Mouse (Mus musculus): ENCODE measurements around the gene Arid2. TPM values are rescaled to one million over a fixed set of nuclear protein-coding genes. Genes with fewer than 3 reads are reported as not detected.

The Arid2 gene
- polyA plus RNA-seq, 1 experiment = 35.6 TPM

DNA sequence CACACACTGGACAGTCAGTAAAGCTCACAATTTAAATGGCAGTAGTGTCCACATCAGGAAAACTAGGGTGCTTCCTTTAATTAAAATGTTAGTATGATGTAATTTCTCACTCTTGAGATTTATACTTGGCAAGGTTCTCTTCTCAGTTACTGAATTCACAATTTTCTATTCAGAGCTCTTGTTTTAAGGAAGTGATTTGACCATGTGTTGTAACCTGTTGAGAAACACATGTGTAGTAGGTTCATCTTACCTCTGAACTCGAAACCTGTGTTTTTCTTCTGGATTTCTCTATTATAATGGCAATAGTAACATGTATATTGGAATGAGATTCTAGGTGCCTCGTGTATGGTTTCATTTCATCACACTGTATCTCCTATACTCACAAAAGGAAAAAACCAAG, 88.9 kb downstream of the Arid2 start:
- no peak overlapping the region for H3K27ac ChIP-seq (ENCODE audit: insufficient read depth, low read depth, low read length)
- WGBS = 94% methylated on average over 2 of the region's 2 CpGs
- peaks cover 3% of the 10 kb centered on the region; the same call in 1 of the 2 replicates for H3K4me1 ChIP-seq (ENCODE audit: control insufficient read depth, insufficient read depth, low read length)
- H3K4me3 ChIP-seq (ENCODE audit: insufficient read depth, low read depth, low read length) = no peak overlapping the region
- TF ChIP-seq CTCF (IDR thresholded peaks at IDR 0.05; ENCODE audit: insufficient read depth, low read depth, low read length) (no peak), POLR2A (IDR thresholded peaks at IDR 0.05; ENCODE audit: insufficient read depth, low read depth, low read length) (no peak)

DNA sequence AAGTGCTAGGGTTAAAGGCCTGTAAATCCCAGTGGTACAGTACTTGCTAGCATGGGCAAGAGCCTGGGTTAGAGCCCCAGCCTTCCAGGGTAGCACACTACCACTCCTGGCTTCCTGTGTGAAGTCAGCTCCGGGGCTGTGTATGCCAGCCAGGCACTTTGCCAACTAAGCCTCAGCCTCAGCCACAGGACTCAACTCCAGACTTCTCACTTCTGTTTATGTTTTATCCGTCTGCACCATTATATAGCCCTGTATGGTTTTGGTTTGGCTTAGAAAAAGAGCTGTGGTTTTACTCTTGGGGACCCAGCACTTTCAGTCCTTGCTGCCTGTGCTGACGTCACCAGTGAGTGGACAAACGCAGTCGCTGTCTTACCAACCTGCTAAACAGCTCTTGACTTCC, 89.9 kb downstream of the Arid2 start:
- TF ChIP-seq CTCF (IDR thresholded peaks at IDR 0.05; ENCODE audit: insufficient read depth, low read depth, low read length) (no peak), POLR2A (IDR thresholded peaks at IDR 0.05; ENCODE audit: insufficient read depth, low read depth, low read length) (no peak)
- Histone ChIP-seq H3K4me1 (ENCODE audit: control insufficient read depth, insufficient read depth, low read length) (peaks cover 3% of the 10 kb centered on the region; the same call in 1 of the 2 replicates), H3K4me3 (ENCODE audit: insufficient read depth, low read depth, low read length) (no peak overlapping the region), H3K27ac (ENCODE audit: insufficient read depth, low read depth, low read length) (no peak overlapping the region)
- 65% methylated on average over 5 of the region's 5 CpGs for WGBS

DNA sequence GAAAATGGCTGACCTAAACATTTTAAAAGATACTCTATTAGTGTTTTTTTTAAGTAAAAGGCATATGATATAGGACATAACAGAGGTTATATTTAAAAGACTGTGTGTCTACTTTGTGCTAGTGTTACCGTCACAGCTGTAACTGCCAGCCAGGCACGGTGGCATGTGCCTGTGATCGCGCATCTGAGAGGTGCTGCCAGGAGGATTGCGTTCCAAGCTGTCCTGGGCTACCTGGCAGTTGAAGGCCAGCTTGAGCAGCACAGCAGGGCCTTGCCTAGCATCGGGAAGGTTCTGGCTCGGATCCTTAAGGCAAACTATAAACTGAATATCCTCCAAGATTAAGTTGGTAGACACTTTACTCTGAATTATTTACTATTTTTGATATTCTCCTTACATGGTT, 90.4 kb downstream of the Arid2 start:
- WGBS = 70% methylated on average over 7 of the region's 7 CpGs
- TF ChIP-seq POLR2A (IDR thresholded peaks at IDR 0.05; ENCODE audit: insufficient read depth, low read depth, low read length) (no peak), CTCF (IDR thresholded peaks at IDR 0.05; ENCODE audit: insufficient read depth, low read depth, low read length) (no peak)
- Histone ChIP-seq H3K4me1 (ENCODE audit: control insufficient read depth, insufficient read depth, low read length) (peaks cover 3% of the 10 kb centered on the region; the same call in 1 of the 2 replicates), H3K4me3 (ENCODE audit: insufficient read depth, low read depth, low read length) (no peak overlapping the region), H3K27ac (ENCODE audit: insufficient read depth, low read depth, low read length) (no peak overlapping the region)

DNA sequence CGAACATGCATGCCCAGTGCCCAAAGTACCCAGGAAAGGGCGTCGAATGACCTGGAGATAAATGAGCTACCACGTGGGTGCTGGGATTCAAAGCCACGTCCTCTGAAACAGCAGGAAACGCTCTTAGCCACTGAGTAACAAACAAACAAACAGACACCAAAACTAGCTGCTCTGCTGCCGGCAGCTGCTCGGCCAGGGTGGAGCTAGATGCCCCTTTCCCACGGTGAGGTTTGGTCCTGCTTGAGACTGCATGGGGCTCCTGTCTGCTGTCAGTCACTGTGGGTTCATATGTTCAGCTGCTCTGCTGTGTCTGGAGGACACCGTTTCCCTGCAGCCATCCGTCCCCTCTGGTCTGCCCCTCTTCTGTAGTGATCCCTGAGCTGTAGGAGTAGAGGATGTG, 94.9 kb downstream of the Arid2 start:
- Histone ChIP-seq H3K4me1 (ENCODE audit: control insufficient read depth, insufficient read depth, low read length) (peaks cover 5% of the 10 kb centered on the region), H3K27ac (ENCODE audit: insufficient read depth, low read depth, low read length) (no peak overlapping the region), H3K4me3 (ENCODE audit: insufficient read depth, low read depth, low read length) (no peak overlapping the region)
- WGBS = 90% methylated on average over 11 of the region's 11 CpGs
- TF ChIP-seq POLR2A (IDR thresholded peaks at IDR 0.05; ENCODE audit: insufficient read depth, low read depth, low read length) (no peak), CTCF (IDR thresholded peaks at IDR 0.05; ENCODE audit: insufficient read depth, low read depth, low read length) (no peak)

DNA sequence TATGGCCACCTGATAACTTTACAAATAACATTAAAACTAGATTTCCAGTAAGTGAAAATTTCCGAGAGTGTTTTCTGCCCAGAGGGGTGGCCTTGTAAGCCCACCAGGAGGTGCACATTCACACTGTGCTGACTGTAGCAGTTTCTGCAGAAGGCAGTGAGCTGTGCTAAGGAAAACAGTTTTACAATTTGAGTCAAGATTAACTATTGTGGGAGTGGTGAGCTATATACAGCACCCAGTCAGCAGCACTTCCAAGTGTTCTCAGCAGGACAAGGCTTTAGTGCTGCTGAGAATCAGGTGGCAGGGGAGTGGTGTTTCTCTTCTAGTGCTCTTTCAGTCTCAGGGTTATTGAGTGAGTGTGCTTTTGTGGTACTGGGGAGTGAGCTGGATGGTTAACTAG, 101.2 kb downstream of the Arid2 start:
- peaks cover 10% of the 10 kb centered on the region for H3K4me1 ChIP-seq (ENCODE audit: control insufficient read depth, insufficient read depth, low read length)
- H3K27ac ChIP-seq (ENCODE audit: insufficient read depth, low read depth, low read length) = no peak overlapping the region
- TF ChIP-seq POLR2A (IDR thresholded peaks at IDR 0.05; ENCODE audit: insufficient read depth, low read depth, low read length) (no peak), CTCF (IDR thresholded peaks at IDR 0.05; ENCODE audit: insufficient read depth, low read depth, low read length) (no peak)
- 38% methylated on average over 1 of the region's 1 CpGs for WGBS
- H3K4me3 ChIP-seq (ENCODE audit: insufficient read depth, low read depth, low read length) = no peak overlapping the region

DNA sequence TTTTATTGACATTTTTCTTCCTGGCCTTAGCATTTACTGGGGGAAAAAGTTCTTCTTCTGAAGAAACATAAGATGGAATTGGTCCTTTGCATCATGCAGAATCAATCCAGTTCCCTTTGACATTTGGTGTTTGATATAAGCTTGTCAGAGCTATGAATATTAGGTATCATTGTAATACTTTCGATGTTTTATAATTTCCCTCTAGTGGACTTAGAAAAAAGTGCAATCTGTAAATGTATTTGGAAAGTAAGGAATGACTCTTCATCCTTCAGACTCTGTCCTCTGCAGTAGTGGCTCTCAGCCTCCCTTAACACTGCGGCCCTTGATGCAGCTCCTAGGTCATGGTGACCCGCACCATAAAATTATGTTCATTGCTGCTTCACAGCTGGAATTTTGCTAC, 105.6 kb downstream of the Arid2 start:
- H3K4me1 ChIP-seq (ENCODE audit: control insufficient read depth, insufficient read depth, low read length) = peaks cover 7% of the 10 kb centered on the region
- no peak overlapping the region for H3K4me3 ChIP-seq (ENCODE audit: insufficient read depth, low read depth, low read length)
- 94% methylated on average over 3 of the region's 3 CpGs for WGBS
- no peak for TF ChIP-seq CTCF (IDR thresholded peaks at IDR 0.05; ENCODE audit: insufficient read depth, low read depth, low read length)
- no peak for TF ChIP-seq POLR2A (IDR thresholded peaks at IDR 0.05; ENCODE audit: insufficient read depth, low read depth, low read length)
- H3K27ac ChIP-seq (ENCODE audit: insufficient read depth, low read depth, low read length) = no peak overlapping the region

DNA sequence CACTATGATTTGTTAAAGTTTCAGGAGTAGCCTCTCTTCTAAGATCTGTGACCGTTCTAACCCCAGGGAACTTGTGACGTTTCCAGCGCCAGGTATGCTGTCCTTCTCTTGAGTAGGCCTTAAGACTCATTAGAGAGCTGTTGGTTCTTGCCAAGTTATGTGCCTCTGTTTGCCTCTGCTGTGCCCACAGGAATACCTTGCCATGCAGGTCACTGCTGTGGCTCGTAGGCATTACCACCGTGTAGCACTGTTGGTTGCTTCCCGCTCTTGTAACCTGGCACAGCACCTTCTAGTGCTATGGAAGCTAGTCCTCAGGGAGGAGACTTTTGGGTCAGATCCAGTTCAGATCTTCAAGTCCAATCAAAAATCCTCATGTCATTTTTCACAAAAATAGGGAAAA, 107.8 kb downstream of the Arid2 start:
- TF ChIP-seq CTCF (IDR thresholded peaks at IDR 0.05; ENCODE audit: insufficient read depth, low read depth, low read length) = no peak
- TF ChIP-seq POLR2A (IDR thresholded peaks at IDR 0.05; ENCODE audit: insufficient read depth, low read depth, low read length) = no peak
- WGBS = 97% methylated on average over 6 of the region's 6 CpGs
- Histone ChIP-seq H3K4me1 (ENCODE audit: control insufficient read depth, insufficient read depth, low read length) (no peaks in the 10 kb centered on the region), H3K4me3 (ENCODE audit: insufficient read depth, low read depth, low read length) (no peak overlapping the region), H3K27ac (ENCODE audit: insufficient read depth, low read depth, low read length) (no peak overlapping the region)

DNA sequence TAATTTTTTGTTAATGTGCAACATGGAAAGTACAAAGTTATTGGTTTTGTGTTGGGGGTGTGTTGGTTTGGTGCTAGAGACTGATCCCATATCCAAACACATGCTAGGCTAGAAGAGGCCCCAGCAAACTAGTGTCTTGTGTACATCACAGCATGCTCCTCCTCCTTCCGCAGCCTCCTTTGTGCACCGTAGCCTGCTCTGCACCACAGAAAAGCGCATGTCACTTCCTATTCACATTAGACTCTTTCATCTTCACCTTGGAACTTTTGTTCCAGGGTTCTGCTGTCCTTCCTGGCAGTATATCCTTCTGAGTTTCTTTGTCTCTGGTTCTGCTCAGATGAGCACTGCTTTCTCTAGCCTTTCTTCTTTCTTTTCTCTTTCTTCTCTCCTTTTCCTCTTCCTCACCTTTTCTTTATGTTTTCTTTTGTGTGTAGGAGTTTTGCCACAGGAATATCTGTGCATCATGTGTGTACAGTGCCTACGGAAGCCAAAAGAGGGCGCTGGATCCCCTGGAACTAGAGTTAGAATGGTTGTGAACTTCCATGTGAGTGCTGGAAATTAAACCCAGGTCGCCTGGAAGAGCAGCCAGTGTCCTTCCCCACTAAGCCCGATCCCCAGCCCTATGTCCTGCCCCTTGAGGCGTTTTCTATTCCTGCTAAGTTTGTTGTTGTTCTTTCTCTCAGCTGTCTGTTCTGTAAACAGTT, 109.5 kb downstream of the Arid2 start:
- no peak for TF ChIP-seq CTCF (IDR thresholded peaks at IDR 0.05; ENCODE audit: insufficient read depth, low read depth, low read length)
- no peak for TF ChIP-seq POLR2A (IDR thresholded peaks at IDR 0.05; ENCODE audit: insufficient read depth, low read depth, low read length)
- 87% methylated on average over 8 of the region's 8 CpGs for WGBS
- no peak overlapping the region for H3K27ac ChIP-seq (ENCODE audit: insufficient read depth, low read depth, low read length)
- H3K4me3 ChIP-seq (ENCODE audit: insufficient read depth, low read depth, low read length) = no peak overlapping the region
- no peaks in the 10 kb centered on the region for H3K4me1 ChIP-seq (ENCODE audit: control insufficient read depth, insufficient read depth, low read length)

DNA sequence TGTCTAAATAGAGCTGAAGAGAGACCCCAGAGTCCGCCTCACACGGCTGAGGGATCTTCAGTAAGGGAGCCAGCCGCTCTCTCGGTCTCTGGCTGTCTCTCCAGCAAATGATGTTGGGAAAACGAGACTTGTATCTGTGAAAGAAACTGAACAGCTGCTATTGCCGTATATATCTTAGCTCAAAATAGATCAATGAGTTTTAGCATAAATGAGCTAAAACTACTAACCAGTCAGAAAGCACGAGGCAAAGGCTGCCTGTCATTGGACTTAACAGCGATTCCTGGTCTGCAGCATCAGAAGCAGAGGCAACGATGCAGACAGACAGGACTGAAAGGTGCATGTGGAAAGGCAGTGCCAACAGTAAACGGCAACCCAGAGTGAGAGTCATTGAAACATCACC, 111.0 kb downstream of the Arid2 start:
- TF ChIP-seq CTCF (IDR thresholded peaks at IDR 0.05; ENCODE audit: insufficient read depth, low read depth, low read length) (no peak), POLR2A (IDR thresholded peaks at IDR 0.05; ENCODE audit: insufficient read depth, low read depth, low read length) (no peak)
- WGBS = 58% methylated on average over 10 of the region's 10 CpGs
- Histone ChIP-seq H3K4me1 (ENCODE audit: control insufficient read depth, insufficient read depth, low read length) (no peaks in the 10 kb centered on the region), H3K4me3 (ENCODE audit: insufficient read depth, low read depth, low read length) (no peak overlapping the region), H3K27ac (ENCODE audit: insufficient read depth, low read depth, low read length) (no peak overlapping the region)

Data from olfactory bulb, adult 2 months (tissue).